22 mouse cellular contexts compared by ENCODE assay signal in the genomic region with DNA sequence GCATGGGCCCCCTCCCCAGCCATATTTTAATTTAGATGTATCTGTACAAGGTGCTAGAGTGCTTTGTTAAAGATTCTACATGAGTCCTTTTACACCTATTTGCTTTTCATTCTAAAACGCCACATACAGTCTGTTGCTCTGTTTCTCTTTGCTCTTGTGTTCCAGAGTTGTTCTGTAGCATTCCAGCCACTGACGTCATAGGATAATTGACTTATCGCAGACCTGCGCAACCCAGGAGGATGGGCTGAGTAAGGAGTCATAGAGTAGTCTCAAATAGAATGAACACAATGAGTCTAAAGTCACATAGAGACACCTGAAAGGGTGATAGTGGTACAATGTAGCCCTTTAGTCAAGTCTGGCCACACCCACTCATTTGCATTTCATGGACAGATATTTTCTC. TPM values are rescaled to one million over a fixed set of nuclear protein-coding genes. Genes with fewer than 3 reads are reported as not detected.
A peak's percentile ranks its signal among the peaks of the same experiment; 100 is the strongest.
DNase-seq lines count a peak whose midpoint lies in the region; ATAC-seq and TF ChIP-seq lines count a peak whose summit lies in the region.
"Had no signal": no experiment of that assay in that cellular context is flagged by ENCODE, and none has a peak within 500 bp of the region (broad histone marks: within the 10 kb centered on the region; RNA-seq: fewer than 3 reads in every experiment).

No protein-coding gene starts in this region.

- H3K4me1 ChIP-seq in intestine, postnatal 0 days (replicated peaks; ENCODE audit: control insufficient read depth, insufficient read depth, low read length): peaks cover 4% of the 10 kb centered on the region; the same call in 1 of the 2 replicates
- H3K4me1 ChIP-seq in intestine, embryonic 15.5 days (replicated peaks): no peaks in the 10 kb centered on the region
- H3K4me1 ChIP-seq in CH12.LX (ENCODE audit: control insufficient read depth in 1 of 2, insufficient read depth in 2 of 2): no peaks in the 10 kb centered on the region
- no peaks in the 10 kb centered on the region for H3K4me1 ChIP-seq in forebrain, embryonic 16.5 days (replicated peaks; ENCODE audit: control insufficient read depth, insufficient read depth, low read length)
- H3K4me1 ChIP-seq in forebrain, embryonic 14.5 days (ENCODE audit: control insufficient read depth, insufficient read depth, low read length): no peaks in the 10 kb centered on the region
- H3K4me1 ChIP-seq: forebrain, embryonic 10.5 days; forebrain, embryonic 13.5 days; heart, embryonic 10.5 days; heart, embryonic 13.5 days; hindbrain, embryonic 12.5 days; hindbrain, embryonic 15.5 days had no signal

- peak; percentile 39 for DNase-seq in cerebellum, adult 8-10 months
- DNase-seq in cerebellum, postnatal 10 days: no peak
- no peak for DNase-seq in CH12.LX (ENCODE audit: extremely low read depth)
- DNase-seq in brain, adult 2 months (ENCODE audit: low read depth, low spot score): peak; percentile 21
- no peak for DNase-seq in forebrain, embryonic 14.5 days (ENCODE audit: low spot score)
- DNase-seq: adrenal gland, adult 8-10 months; adrenal gland, postnatal 25 days; gastrocnemius, postnatal 25 days; heart, adult 2 months; heart, postnatal 14 days; kidney, adult 18-20 months had no signal

- H3K27me3 ChIP-seq in intestine, postnatal 0 days (replicated peaks; ENCODE audit: control insufficient read depth, insufficient read depth, low read length): no peaks in the 10 kb centered on the region
- no peaks in the 10 kb centered on the region for H3K27me3 ChIP-seq in intestine, embryonic 15.5 days (replicated peaks)
- no peaks in the 10 kb centered on the region for H3K27me3 ChIP-seq in CH12.LX (replicated peaks)
- H3K27me3 ChIP-seq in forebrain, embryonic 16.5 days (replicated peaks; ENCODE audit: control insufficient read depth, insufficient read depth, low read length): no peaks in the 10 kb centered on the region
- H3K27me3 ChIP-seq in forebrain, embryonic 14.5 days (replicated peaks; ENCODE audit: control insufficient read depth, insufficient read depth, low read length): no peaks in the 10 kb centered on the region
- H3K27me3 ChIP-seq: forebrain, embryonic 13.5 days; heart, embryonic 13.5 days; hindbrain, embryonic 12.5 days; hindbrain, embryonic 15.5 days had no signal

- WGBS in intestine, postnatal 0 days: 80% methylated on average over 4 of the region's 4 CpGs
- 86% methylated on average over 4 of the region's 4 CpGs for WGBS in intestine, embryonic 15.5 days
- 91% methylated on average over 4 of the region's 4 CpGs for WGBS in forebrain, embryonic 16.5 days
- WGBS in forebrain, embryonic 14.5 days: 87% methylated on average over 4 of the region's 4 CpGs

- no peak overlapping the region for H3K27ac ChIP-seq in intestine, postnatal 0 days (ENCODE audit: low read depth, low read length)
- H3K27ac ChIP-seq in intestine, embryonic 15.5 days: no peak overlapping the region
- no peak overlapping the region for H3K27ac ChIP-seq in CH12.LX (ENCODE audit: insufficient read depth, low read depth)
- no peak overlapping the region for H3K27ac ChIP-seq in forebrain, embryonic 16.5 days (ENCODE audit: low read length)
- no peak overlapping the region for H3K27ac ChIP-seq in forebrain, embryonic 14.5 days (ENCODE audit: low read depth, low read length)
- H3K27ac ChIP-seq: forebrain, embryonic 10.5 days; forebrain, embryonic 13.5 days; heart, adult 2 months; heart, embryonic 10.5 days; heart, embryonic 13.5 days; hindbrain, embryonic 12.5 days; hindbrain, embryonic 15.5 days had no signal

- no peak for TF ChIP-seq EP300 in CH12.LX (IDR thresholded peaks at IDR 0.05; ENCODE audit: low read length)

- no peak overlapping the region for H3K4me3 ChIP-seq in intestine, postnatal 0 days (ENCODE audit: low read depth, low read length)
- no peak overlapping the region for H3K4me3 ChIP-seq in intestine, embryonic 15.5 days (replicated peaks)
- H3K4me3 ChIP-seq in CH12.LX (replicated peaks in 1 of 3; ENCODE audit: low read depth in 2 of 3, low read length in 2 of 3, poor library complexity in 1 of 3): no peak overlapping the region
- H3K4me3 ChIP-seq in forebrain, embryonic 16.5 days (replicated peaks; ENCODE audit: low read length): no peak overlapping the region
- no peak overlapping the region for H3K4me3 ChIP-seq in forebrain, embryonic 14.5 days (ENCODE audit: low read depth, low read length)
- H3K4me3 ChIP-seq: forebrain, embryonic 10.5 days; forebrain, embryonic 13.5 days; heart, adult 2 months; heart, embryonic 10.5 days; heart, embryonic 13.5 days; hindbrain, embryonic 12.5 days; hindbrain, embryonic 15.5 days had no signal

- H3K9me3 ChIP-seq in intestine, postnatal 0 days (ENCODE audit: control insufficient read depth): no peaks in the 10 kb centered on the region
- no peaks in the 10 kb centered on the region for H3K9me3 ChIP-seq in intestine, embryonic 15.5 days
- no peaks in the 10 kb centered on the region for H3K9me3 ChIP-seq in CH12.LX (replicated peaks; ENCODE audit: low read length)
- no peaks in the 10 kb centered on the region for H3K9me3 ChIP-seq in forebrain, embryonic 16.5 days (ENCODE audit: control insufficient read depth, low read length)
- H3K9me3 ChIP-seq in forebrain, embryonic 14.5 days (replicated peaks; ENCODE audit: control insufficient read depth, low read length): no peaks in the 10 kb centered on the region
- H3K9me3 ChIP-seq: forebrain, embryonic 10.5 days; forebrain, embryonic 13.5 days; heart, embryonic 10.5 days; heart, embryonic 13.5 days; hindbrain, embryonic 12.5 days; hindbrain, embryonic 15.5 days had no signal

- no peak for TF ChIP-seq POLR2A in CH12.LX (IDR thresholded peaks at IDR 0.05; ENCODE audit: low read depth, low read length)

- no peak for TF ChIP-seq CTCF in intestine, postnatal 0 days (IDR thresholded peaks at IDR 0.05; ENCODE audit: low read depth)
- TF ChIP-seq CTCF in CH12.LX (conservative IDR thresholded peaks at IDR 0.05 in 1 of 2, IDR thresholded peaks at IDR 0.05 in 1 of 2; ENCODE audit: low read depth in 2 of 2, low read length in 2 of 2): no peak

- no peaks in the 10 kb centered on the region for H3K36me3 ChIP-seq in intestine, postnatal 0 days (ENCODE audit: control insufficient read depth, insufficient read depth)
- H3K36me3 ChIP-seq in intestine, embryonic 15.5 days: no peaks in the 10 kb centered on the region
- H3K36me3 ChIP-seq in CH12.LX (replicated peaks in 1 of 2; ENCODE audit: control insufficient read depth in 1 of 2, insufficient read depth in 1 of 2, low read length in 1 of 2): no peaks in the 10 kb centered on the region
- H3K36me3 ChIP-seq in forebrain, embryonic 16.5 days (ENCODE audit: control insufficient read depth, insufficient read depth): no peaks in the 10 kb centered on the region
- H3K36me3 ChIP-seq in forebrain, embryonic 14.5 days (ENCODE audit: control insufficient read depth, insufficient read depth, low read length): no peaks in the 10 kb centered on the region
- H3K36me3 ChIP-seq: forebrain, embryonic 10.5 days; heart, embryonic 10.5 days; heart, embryonic 13.5 days; hindbrain, embryonic 12.5 days; hindbrain, embryonic 15.5 days had no signal

- H3K79me2 ChIP-seq in CH12.LX (replicated peaks; ENCODE audit: control insufficient read depth, extremely low read depth, insufficient read depth, poor library complexity, severe bottlenecking): no peaks in the 10 kb centered on the region

- in situ Hi-C loops in CH12.LX (cut with MboI; ENCODE audit: low pct_ligation_motif_present, low pct_unique_long_range_greater_than_20kb, low sequenced_read_pairs): no loop called here

- H3K9ac ChIP-seq in intestine, postnatal 0 days (ENCODE audit: low read depth, low read length): no peak overlapping the region
- H3K9ac ChIP-seq in intestine, embryonic 15.5 days: no peak overlapping the region
- no peak overlapping the region for H3K9ac ChIP-seq in CH12.LX (ENCODE audit: insufficient read depth, low read depth)
- H3K9ac ChIP-seq in forebrain, embryonic 16.5 days (replicated peaks; ENCODE audit: low read depth, low read length): no peak overlapping the region
- H3K9ac ChIP-seq in forebrain, embryonic 14.5 days (ENCODE audit: low read length): no peak overlapping the region
- H3K9ac ChIP-seq: forebrain, embryonic 13.5 days; heart, embryonic 13.5 days; hindbrain, embryonic 12.5 days; hindbrain, embryonic 15.5 days had no signal

- H3K4me2 ChIP-seq in intestine, postnatal 0 days (replicated peaks; ENCODE audit: low read depth): no peak overlapping the region
- no peak overlapping the region for H3K4me2 ChIP-seq in intestine, embryonic 15.5 days (replicated peaks)
- peak overlapping the region; percentile 21; the same call in 1 of the 2 replicates for H3K4me2 ChIP-seq in CH12.LX (ENCODE audit: insufficient read depth, low read depth, poor library complexity, severe bottlenecking)
- H3K4me2 ChIP-seq in forebrain, embryonic 16.5 days (ENCODE audit: low read length): no peak overlapping the region
- no peak overlapping the region for H3K4me2 ChIP-seq in forebrain, embryonic 14.5 days (ENCODE audit: low read length)
- H3K4me2 ChIP-seq: forebrain, embryonic 13.5 days; heart, embryonic 13.5 days; hindbrain, embryonic 12.5 days; hindbrain, embryonic 15.5 days had no signal

- TF ChIP-seq RAD21 in CH12.LX (IDR thresholded peaks at IDR 0.05; ENCODE audit: low read depth, low read length): no peak

- ATAC-seq in intestine, postnatal 0 days: 0 out of 2 replicates have a peak, but pooled peaks have one; percentile 16
- ATAC-seq in intestine, embryonic 15.5 days: no peak
- ATAC-seq in forebrain, embryonic 16.5 days: no peak
- ATAC-seq in forebrain, embryonic 14.5 days: no peak
- ATAC-seq: activated CD4-positive, CD25-positive, alpha-beta regulatory T cell, adult 4 months; CD4-positive, CD25-positive, alpha-beta regulatory T cell, adult 4 months; forebrain, embryonic 13.5 days had no signal

- dilution Hi-C loops in CH12.LX (cut with MboI; ENCODE audit: extremely low pct_ligation_motif_present, extremely low pct_unique_long_range_greater_than_20kb, low sequenced_read_pairs): no loop called here

TF ChIP-seq in CH12.LX, 34 proteins besides CTCF, POLR2A, EP300 and RAD21 (continues in another document):
- TF ChIP-seq MAZ (IDR thresholded peaks at IDR 0.05; ENCODE audit: low read depth, low read length): no peak
- no peak for TF ChIP-seq MXI1 (IDR thresholded peaks at IDR 0.05; ENCODE audit: low read depth, low read length)
- TF ChIP-seq BHLHE40 (IDR thresholded peaks at IDR 0.05; ENCODE audit: low read depth, low read length): no peak
- TF ChIP-seq CHD2 (IDR thresholded peaks at IDR 0.05; ENCODE audit: low read length): no peak
- TF ChIP-seq POLR2AphosphoS2 (IDR thresholded peaks at IDR 0.05; ENCODE audit: low read depth, low read length): no peak
- no peak for TF ChIP-seq MYC (IDR thresholded peaks at IDR 0.05; ENCODE audit: low read depth, low read length)

RNA-seq across cellular contexts. Expression of a gene that starts 28.8 kb away (rescaled TPM):
- 4.6 and 5.4 TPM in 2 replicates for polyA plus RNA-seq in intestine, postnatal 0 days (2015; fragmentation: Nextera tagmentation; extraction: Ambion mirVana)
- 4.6 and 4.7 TPM in 2 replicates for polyA plus RNA-seq in intestine, embryonic 15.5 days (2015; fragmentation: Nextera tagmentation; extraction: Ambion mirVana)
- not detected in 2 replicates for total RNA-seq in CH12.LX (2012; rRNA removed)
- 0.03 TPM in 1 of 2 replicates, not detected in the other for total RNA-seq in CH12.LX (2014; rRNA removed)
- polyA plus RNA-seq in CH12.LX (2012; ENCODE audit: insufficient read length, low read depth): not detected in 2 replicates
- polyA plus RNA-seq in forebrain, embryonic 16.5 days (2015; fragmentation: Nextera tagmentation; extraction: Ambion mirVana): 3.8 and 4.8 TPM in 2 replicates
- 0.98 and 2.2 TPM in 2 replicates for polyA plus RNA-seq in forebrain, embryonic 14.5 days (2014; fragmentation: Nextera tagmentation; extraction: Ambion mirVana)
- polyA plus RNA-seq: CD4-positive, CD25-positive, alpha-beta regulatory T cell, adult 4 months had no signal

Comparison
In these comparisons a context has a peak if more than half of its experiments do, and no peak if none do; other contexts are left out.
1. DNase-seq: peak in cerebellum, adult 8-10 months (single experiment) and brain, adult 2 months (single experiment); none in cerebellum, postnatal 10 days (0 of 2), CH12.LX (single experiment) and forebrain, embryonic 14.5 days (single experiment).